Mouse (Mus musculus) neural tube, embryonic 14.5 days (tissue): ENCODE results near the gene Bcap29. TPM values are rescaled to one million over a fixed set of nuclear protein-coding genes. Genes with fewer than 3 reads are reported as not detected.
A peak's percentile ranks its signal among the peaks of the same experiment; 100 is the strongest.

ENCODE experiments used
- ATAC-seq: fragments of 200-750 bp; cut with Nextera tagmentation; 2 replicates; pipeline ENCODE4 v1.8.0; 2017; ENCODE audit warnings: low read depth, mild to moderate bottlenecking, moderate TSS enrichment, moderate library complexity
- H3K27ac ChIP-seq: fragments of 300-500 bp; sonication (generic); 2 replicates; pipeline ENCODE4 v1.5.1; 2014; ENCODE audit warnings: low read depth, mild to moderate bottlenecking, control low read depth, low read length, moderate library complexity, mixed read lengths
- H3K27me3 ChIP-seq: fragments of 300-500 bp; sonication (generic); 2 replicates; pipeline ENCODE4 v1.6.1; 2014; ENCODE audit warnings: low read length; ENCODE audit not compliant: control insufficient read depth, insufficient read depth
- H3K36me3 ChIP-seq: fragments of 300-500 bp; sonication (generic); 2 replicates; pipeline ENCODE4 v1.6.1; 2014; ENCODE audit warnings: low read length, mixed read lengths; ENCODE audit not compliant: control insufficient read depth, insufficient read depth
- H3K4me1 ChIP-seq: fragments of 300-500 bp; sonication (generic); 2 replicates; pipeline ENCODE4 v1.6.1; 2014; ENCODE audit warnings: low read length; ENCODE audit not compliant: control insufficient read depth, insufficient read depth
- H3K4me2 ChIP-seq: fragments of 300-500 bp; sonication (generic); 2 replicates; pipeline ENCODE4 v1.6.1; 2014; ENCODE audit warnings: mild to moderate bottlenecking, low read depth, low read length, control low read depth
- H3K4me3 ChIP-seq: fragments of 300-500 bp; sonication (generic); 2 replicates; pipeline ENCODE4 v1.5.1; 2014; ENCODE audit warnings: low read depth, low read length, control low read depth, mixed read lengths
- H3K9ac ChIP-seq: fragments of 300-500 bp; sonication (generic); replicated peaks from 2 replicates; pipeline ENCODE4 v1.6.1; 2014; ENCODE audit warnings: low read depth, mild to moderate bottlenecking, control low read depth, low read length, mixed read lengths
- H3K9me3 ChIP-seq: fragments of 300-500 bp; sonication (generic); 2 replicates; pipeline ENCODE4 v1.6.1; 2016; ENCODE audit warnings: low read length; ENCODE audit not compliant: control insufficient read depth
- WGBS: fragments of 180-500 bp; shearing (Covaris S2); extraction: QIAGEN DNeasy Blood & Tissue Kit; methylation state at CpG from one replicate; pipeline ENCODE4 v1.1.7; 2014; 5-methylcytosine and 5-hydroxymethylcytosine counted together
- polyA plus RNA-seq: library from polyadenylated mRNA; unstranded; fragments of >200 nt; fragmentation: Nextera tagmentation; extraction: Ambion mirVana; gene quantifications from 2 replicates; pipeline ENCODE4 v1.2.1, GENCODE M21; 2014

Bcap29 gene
- 33.1 and 33.7 TPM in 2 replicates for polyA plus RNA-seq

GRCm38 (mm10) chr12:31634343-31635239, at the start of gene Bcap29:
Gene Bcap29, minus strand, starts transcription at chr12:31634658.
- H3K4me2 ChIP-seq: peak within 1 kb of the TSS; percentile 75
- no peaks in the 10 kb centered on the region for H3K9me3 ChIP-seq
- WGBS: 1% methylated on average over 64 of the region's 73 CpGs
- peak within 1 kb of the TSS; percentile 24 for H3K27ac ChIP-seq
- no peaks in the 10 kb centered on the region for H3K36me3 ChIP-seq
- ATAC-seq: peak; percentile 92
- peak within 1 kb of the TSS; percentile 68 for H3K9ac ChIP-seq
- peak within 1 kb of the TSS; percentile 58 for H3K4me3 ChIP-seq
- no peaks in the 10 kb centered on the region for H3K27me3 ChIP-seq
- peaks cover 7% of the 10 kb centered on the region for H3K4me1 ChIP-seq

GRCm38 (mm10) chr12:31667187-31667586, 32.7 kb upstream of the Bcap29 start:
- 67% methylated on average over 3 of the region's 3 CpGs for WGBS
- H3K36me3 ChIP-seq: no peaks in the 10 kb centered on the region; the same call in 1 of the 2 replicates
- no peak overlapping the region for H3K27ac ChIP-seq
- no peak overlapping the region for H3K4me3 ChIP-seq
- H3K4me1 ChIP-seq: no peaks in the 10 kb centered on the region
- ATAC-seq: no peak
- H3K9me3 ChIP-seq: no peaks in the 10 kb centered on the region
- no peak overlapping the region for H3K9ac ChIP-seq
- H3K4me2 ChIP-seq: no peak overlapping the region
- no peaks in the 10 kb centered on the region for H3K27me3 ChIP-seq

- no peak for ATAC-seq
- H3K4me3 ChIP-seq: no peak overlapping the region
- no peaks in the 10 kb centered on the region; the same call in 1 of the 2 replicates for H3K36me3 ChIP-seq
- H3K9ac ChIP-seq: no peak overlapping the region
- H3K4me2 ChIP-seq: no peak overlapping the region
- no peaks in the 10 kb centered on the region for H3K9me3 ChIP-seq
- H3K4me1 ChIP-seq: no peaks in the 10 kb centered on the region
- 80% methylated on average over 6 of the region's 6 CpGs for WGBS
- no peak overlapping the region for H3K27ac ChIP-seq
- no peaks in the 10 kb centered on the region for H3K27me3 ChIP-seq
These were observed 31.5 kb upstream of the Bcap29 start for GRCm38 (mm10) chr12:31665999-31666398.

GRCm38 (mm10) chr12:31656841-31657240, 22.4 kb upstream of the Bcap29 start:
- H3K36me3 ChIP-seq: no peaks in the 10 kb centered on the region
- no peaks in the 10 kb centered on the region for H3K27me3 ChIP-seq
- ATAC-seq: no peak
- no peak overlapping the region for H3K4me2 ChIP-seq
- no peaks in the 10 kb centered on the region for H3K9me3 ChIP-seq
- H3K4me3 ChIP-seq: no peak overlapping the region
- 93% methylated on average over 2 of the region's 2 CpGs for WGBS
- peaks cover 8% of the 10 kb centered on the region; the same call in 1 of the 2 replicates for H3K4me1 ChIP-seq
- H3K27ac ChIP-seq: no peak overlapping the region
- H3K9ac ChIP-seq: no peak overlapping the region

DNA sequence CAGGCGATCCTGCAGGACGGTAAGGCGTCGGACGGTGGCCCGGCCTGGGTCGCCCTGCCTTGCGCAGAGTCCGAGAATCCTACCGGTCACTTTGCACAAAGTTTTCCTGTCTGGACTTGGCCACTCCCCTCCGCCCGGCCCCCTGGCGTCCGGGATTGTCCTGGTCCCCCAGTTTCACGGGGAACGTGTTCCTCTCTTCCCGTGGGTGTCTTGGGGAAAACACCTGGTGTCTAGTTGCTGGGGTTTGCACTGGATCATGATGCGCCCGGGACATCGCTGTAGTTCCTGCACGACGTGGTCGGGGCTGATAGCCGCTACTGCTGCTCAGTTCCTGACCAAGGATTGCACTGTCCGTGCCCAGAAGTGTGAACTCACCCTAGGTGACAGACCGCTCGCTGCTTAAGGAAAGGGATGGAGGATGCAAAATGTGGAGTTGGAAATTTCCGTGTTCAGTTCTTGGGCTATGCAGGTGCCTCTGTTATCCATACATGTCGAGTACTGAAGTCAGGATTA, 20.6 kb upstream of the Bcap29 start:
- H3K9me3 ChIP-seq: no peaks in the 10 kb centered on the region
- H3K36me3 ChIP-seq: no peaks in the 10 kb centered on the region
- H3K4me2 ChIP-seq: peak overlapping the region; percentile 84
- no peaks in the 10 kb centered on the region for H3K27me3 ChIP-seq
- peaks cover 8% of the 10 kb centered on the region; the same call in 1 of the 2 replicates for H3K4me1 ChIP-seq
- peak; percentile 74 for ATAC-seq
- H3K9ac ChIP-seq: peak overlapping the region; percentile 72
- WGBS: under 1% methylated on average over 29 of the region's 29 CpGs
- peak overlapping the region; percentile 84 for H3K4me3 ChIP-seq
- H3K27ac ChIP-seq: peak overlapping the region; percentile 61; the same call in 1 of the 2 replicates

DNA sequence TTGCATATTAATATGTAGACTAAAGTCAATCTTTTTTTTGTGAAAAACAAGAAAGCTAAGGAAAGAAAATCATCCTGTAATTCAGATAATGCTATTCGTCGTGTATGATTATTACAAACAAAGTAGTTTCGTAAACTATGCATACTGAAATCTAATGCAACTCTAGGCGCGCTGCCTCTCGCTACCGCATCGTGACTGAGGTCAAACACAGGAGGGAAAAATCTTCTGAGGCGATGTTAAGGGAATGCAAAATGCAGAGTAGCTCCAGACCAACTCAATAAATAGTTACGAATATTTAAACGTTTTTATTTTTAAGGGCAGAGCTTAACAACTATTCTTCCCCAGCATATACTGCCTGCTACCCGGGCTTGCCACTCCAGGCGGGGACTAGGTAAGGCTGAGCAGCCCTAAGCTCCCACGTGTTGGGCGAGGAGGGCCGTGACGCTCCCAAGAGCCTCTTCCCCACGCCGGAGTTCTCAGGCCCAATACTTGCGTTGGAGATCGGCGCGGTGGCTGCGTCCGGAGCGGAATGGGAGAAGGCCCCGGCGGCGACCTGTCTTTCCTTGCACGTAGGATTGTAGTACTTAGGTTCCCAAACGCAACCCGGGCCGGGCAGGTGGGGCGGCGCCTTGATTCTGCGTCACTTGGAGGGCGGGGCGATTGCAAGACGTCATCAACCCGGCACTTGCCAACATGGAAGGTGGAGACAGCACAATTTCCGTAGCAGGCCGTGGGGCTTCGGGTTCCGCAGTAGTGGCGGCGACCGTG, 19.9 kb upstream of the Bcap29 start, which contains the start of the genes Dus4l and Cog5:
Gene Dus4l, minus strand, starts transcription at position 630 of the 768 bp plus-strand sequence.
Gene Cog5, plus strand, starts transcription at position 673 of the 768 bp plus-strand sequence.
- WGBS: under 1% methylated on average over 47 of the region's 47 CpGs
- H3K27me3 ChIP-seq: no peaks in the 10 kb centered on the region
- peak; percentile 98 for ATAC-seq

GRCm38 (mm10) chr12:31653611-31654010, 19.2 kb upstream of the Bcap29 start:
- H3K27me3 ChIP-seq: no peaks in the 10 kb centered on the region
- H3K36me3 ChIP-seq: no peaks in the 10 kb centered on the region
- ATAC-seq: no peak
- H3K27ac ChIP-seq: no peak overlapping the region
- no peak overlapping the region for H3K9ac ChIP-seq
- no peaks in the 10 kb centered on the region for H3K9me3 ChIP-seq
- peak overlapping the region; percentile 47; the same call in 1 of the 2 replicates for H3K4me2 ChIP-seq
- no peak overlapping the region for H3K4me3 ChIP-seq
- H3K4me1 ChIP-seq: peaks cover 8% of the 10 kb centered on the region; the same call in 1 of the 2 replicates
- WGBS: 81% methylated on average over 5 of the region's 5 CpGs

More for the DNA sequence above, 19.9 kb upstream of the Bcap29 start, which contains the start of the genes Dus4l and Cog5:
- Histone ChIP-seq H3K9me3 (no peaks in the 10 kb centered on the region), H3K4me3 (peak within 1 kb of the TSS; percentile 84), H3K4me1 (peaks cover 8% of the 10 kb centered on the region; the same call in 1 of the 2 replicates), H3K4me2 (peak within 1 kb of the TSS; percentile 84), H3K27ac (peak within 1 kb of the TSS; percentile 71; the same call in 1 of the 2 replicates), H3K36me3 (no peaks in the 10 kb centered on the region), H3K9ac (peak within 1 kb of the TSS; percentile 72)

- no peak overlapping the region for H3K27ac ChIP-seq
- H3K27me3 ChIP-seq: no peaks in the 10 kb centered on the region
- ATAC-seq: peak; percentile 38; the same call in 1 of the 2 replicates
- H3K9ac ChIP-seq: no peak overlapping the region
- no peak overlapping the region for H3K4me3 ChIP-seq
- H3K36me3 ChIP-seq: no peaks in the 10 kb centered on the region
- 89% methylated on average over 3 of the region's 3 CpGs for WGBS
- H3K4me2 ChIP-seq: peak overlapping the region; percentile 75; the same call in 1 of the 2 replicates
- H3K4me1 ChIP-seq: peaks cover 7% of the 10 kb centered on the region
- no peaks in the 10 kb centered on the region for H3K9me3 ChIP-seq
These were observed 766 bp upstream of the Bcap29 start for GRCm38 (mm10) chr12:31635240-31635607.
